Mouse (Mus musculus) left cerebral cortex, postnatal 4 days (tissue): ENCODE results near the gene Grm7. TPM values are rescaled to one million over a fixed set of nuclear protein-coding genes. Genes with fewer than 3 reads are reported as not detected.
A peak's percentile ranks its signal among the peaks of the same experiment; 100 is the strongest.

Experiments
- DNase-seq: peaks from one replicate; pipeline ENCODE4 v3.0.0-alpha.2; 2022
- intact Hi-C: fragments of 180-260 bp; cut with DNase I; formaldehyde crosslinking; loops from one replicate; pipeline ENCODE4 v1.15.1; 2025
- total RNA-seq, 2 experiments: library from RNA; stranded (reverse); gene quantifications; 2 replicates each; pipeline ENCODE4 v1.2.3; 2021

Gene Grm7
- total RNA-seq, 2 experiments from 2014 or later = 77.8 to 78.8 TPM

GRCm38 (mm10) chr6:111521229-111521628, 875.8 kb downstream of the Grm7 start:
- intact Hi-C loops = no loop called here

GRCm38 (mm10) chr6:111522122-111522521, 876.7 kb downstream of the Grm7 start:
- no peak for DNase-seq
- intact Hi-C loops = no loop called here

More at GRCm38 (mm10) chr6:111521229-111521628, 875.8 kb downstream of the Grm7 start:
- no peak for DNase-seq

- DNase-seq = peak; percentile 1
- intact Hi-C loops = no loop called here
Observed at GRCm38 (mm10) chr6:111529985-111530384, 884.6 kb downstream of the Grm7 start.

GRCm38 (mm10) chr6:111558588-111558987, 913.2 kb downstream of the Grm7 start:
- intact Hi-C loops = no loop called here
- DNase-seq = peak; percentile 23

GRCm38 (mm10) chr6:111559459-111559858, 914.1 kb downstream of the Grm7 start:
- peak; percentile 4 for DNase-seq
- intact Hi-C loops = no loop called here

GRCm38 (mm10) chr6:111561347-111561746, 916.0 kb downstream of the Grm7 start:
- no peak for DNase-seq
- intact Hi-C loops = no loop called here

GRCm38 (mm10) chr6:111571471-111572088, 926.2 kb downstream of the Grm7 start:
- no peak for DNase-seq
- intact Hi-C loops = no loop called here

- no peak for DNase-seq
- intact Hi-C loops = no loop called here
Observed at GRCm38 (mm10) chr6:111584851-111585250, 939.5 kb downstream of the Grm7 start.

GRCm38 (mm10) chr6:111587572-111587971, 942.2 kb downstream of the Grm7 start:
- no peak for DNase-seq
- intact Hi-C loops = no loop called here

- DNase-seq = peak; percentile 12
- intact Hi-C loops = no loop called here
Observed at GRCm38 (mm10) chr6:111601892-111602654, 956.7 kb downstream of the Grm7 start.

- DNase-seq = no peak
- intact Hi-C loops = no loop called here
Observed at GRCm38 (mm10) chr6:111610396-111610795, 965.0 kb downstream of the Grm7 start.

- intact Hi-C loops = no loop called here
Observed at GRCm38 (mm10) chr6:111613834-111614233, 968.5 kb downstream of the Grm7 start.

More at GRCm38 (mm10) chr6:111613834-111614233, 968.5 kb downstream of the Grm7 start:
- DNase-seq = no peak
